Mouse (Mus musculus) lung, postnatal 0 days (tissue): Measurements from ENCODE around the gene Olfr1411.

Experiments
- CTCF ChIP-seq: IDR thresholded peaks from 2 replicates; pipeline ENCODE4 v1.5.1; 2016; ENCODE audit warnings: antibody characterized with exemption, mild to moderate bottlenecking
- EP300 ChIP-seq: IDR thresholded peaks from 2 replicates; pipeline ENCODE4 v1.6.1; 2016; ENCODE audit warnings: antibody characterized with exemption, mild to moderate bottlenecking, control low read depth

- TF ChIP-seq CTCF: no peak
- no peak for TF ChIP-seq EP300
Observed at GRCm38 (mm10) chr1:92594111-92594510, at the start of gene Olfr1411.
